Mouse (Mus musculus) lung, embryonic 14.5 days (tissue): ENCODE measurements around the gene Xrcc4. TPM values are rescaled to one million over a fixed set of nuclear protein-coding genes. Genes with fewer than 3 reads are reported as not detected.
A peak's percentile ranks its signal among the peaks of the same experiment; 100 is the strongest.

Source experiments
- ATAC-seq: fragments of 200-750 bp; cut with Nextera tagmentation; 2 replicates; pipeline ENCODE4 v1.8.0; 2017; ENCODE audit warnings: mild to moderate bottlenecking, moderate TSS enrichment, moderate library complexity; ENCODE audit not compliant: insufficient read depth
- DNase-seq: peaks from one replicate; pipeline ENCODE4 v3.0.0-alpha.2; 2015
- H3K27ac ChIP-seq: fragments of 300-500 bp; sonication (generic); 2 replicates; pipeline ENCODE4 v1.5.1; 2014; ENCODE audit warnings: low read depth, mild to moderate bottlenecking, moderate library complexity
- H3K27me3 ChIP-seq: fragments of 300-500 bp; sonication (generic); 2 replicates; pipeline ENCODE4 v1.6.1; 2014; ENCODE audit warnings: low read length, control low read depth; ENCODE audit not compliant: insufficient read depth
- H3K36me3 ChIP-seq: fragments of 300-500 bp; sonication (generic); 2 replicates; pipeline ENCODE4 v1.6.1; 2014; ENCODE audit warnings: control low read depth; ENCODE audit not compliant: insufficient read depth
- H3K4me1 ChIP-seq: fragments of 300-500 bp; sonication (generic); 2 replicates; pipeline ENCODE4 v1.6.1; 2014; ENCODE audit warnings: antibody characterized with exemption, control low read depth; ENCODE audit not compliant: insufficient read depth
- H3K4me2 ChIP-seq: fragments of 300-500 bp; sonication (generic); 2 replicates; pipeline ENCODE4 v1.6.1; 2014; ENCODE audit warnings: mild to moderate bottlenecking
- H3K4me3 ChIP-seq: fragments of 300-500 bp; sonication (generic); 2 replicates; pipeline ENCODE4 v1.5.1; 2014; ENCODE audit warnings: low read depth, low read length
- H3K9ac ChIP-seq: fragments of 300-500 bp; sonication (generic); 2 replicates; pipeline ENCODE4 v1.6.1; 2014
- H3K9me3 ChIP-seq: fragments of 300-500 bp; sonication (generic); 2 replicates; pipeline ENCODE4 v1.6.1; 2016; ENCODE audit warnings: low read depth, low read length, control low read depth
- CTCF ChIP-seq: IDR thresholded peaks from 2 replicates; pipeline ENCODE4 v1.5.1; 2016; ENCODE audit warnings: antibody characterized with exemption, low read depth
- WGBS: fragments of 180-500 bp; shearing (Covaris S2); extraction: QIAGEN DNeasy Blood & Tissue Kit; methylation state at CpG from one replicate; pipeline ENCODE4 v1.1.7; 2014; 5-methylcytosine and 5-hydroxymethylcytosine counted together
- polyA plus RNA-seq: library from polyadenylated mRNA; unstranded; fragments of >200 nt; fragmentation: Nextera tagmentation; extraction: Ambion mirVana; gene quantifications from 2 replicates; pipeline ENCODE4 v1.2.1, GENCODE M21; 2014

Xrcc4 gene
- polyA plus RNA-seq, 1 experiment from 2014 or later: 10.5 TPM

DNA sequence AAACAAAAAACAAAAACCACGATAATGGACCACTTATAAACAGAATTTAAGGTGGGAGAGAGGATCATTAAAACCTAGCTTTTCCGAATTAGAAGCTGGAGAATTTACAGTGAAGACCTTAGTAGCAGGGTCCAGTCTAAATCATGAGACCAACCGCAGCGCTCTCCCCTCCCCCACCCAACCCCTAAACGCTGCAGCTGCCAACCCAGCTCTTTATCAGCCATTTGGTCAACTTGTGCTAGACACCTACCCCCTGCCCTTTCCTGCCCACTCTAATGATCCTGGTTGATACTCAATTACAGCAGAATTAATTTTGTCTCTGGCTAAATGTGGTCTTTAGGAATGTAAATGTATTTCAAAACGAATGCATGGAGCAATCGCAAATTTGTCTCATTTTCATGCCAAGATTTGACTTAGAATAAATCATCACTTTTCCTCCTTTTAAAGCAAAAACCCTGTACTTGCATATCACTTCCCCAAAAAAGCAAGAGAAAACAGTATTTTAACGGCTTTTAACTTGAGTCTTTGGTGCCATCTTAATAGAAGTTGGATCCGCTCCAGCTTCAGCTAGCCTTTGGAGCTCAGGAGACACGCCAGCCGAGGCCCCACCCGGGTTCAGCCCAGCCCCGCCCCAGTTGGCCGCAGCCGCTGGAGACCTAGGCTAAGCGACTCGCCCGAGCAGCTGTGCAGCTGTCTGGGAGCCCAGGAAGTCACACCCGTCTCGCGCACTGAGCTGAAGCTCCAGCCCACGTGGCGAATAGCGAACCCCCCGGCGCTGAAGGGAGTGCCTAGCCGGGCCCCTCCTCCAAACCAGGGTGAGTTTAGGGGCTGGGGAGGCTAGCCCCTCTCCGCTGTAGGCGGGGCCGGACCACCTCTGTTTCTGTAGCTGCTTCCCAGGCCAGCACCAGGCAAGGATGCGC is 350.4 kb downstream of the Xrcc4 start:
- H3K4me2 ChIP-seq: peak overlapping the region; percentile 69
- H3K9me3 ChIP-seq: no peaks in the 10 kb centered on the region
- peak overlapping the region; percentile 68 for H3K4me3 ChIP-seq
- peaks cover 12% of the 10 kb centered on the region for H3K4me1 ChIP-seq
- no peaks in the 10 kb centered on the region for H3K27me3 ChIP-seq
- DNase-seq: peak; percentile 94
- peak; percentile 85 for ATAC-seq
- 0 out of 2 replicates have a peak, but pooled peaks cover 4% of the 10 kb centered on the region for H3K36me3 ChIP-seq
- TF ChIP-seq CTCF: no peak
- WGBS: under 1% methylated on average over 31 of the region's 31 CpGs
- peak overlapping the region; percentile 96 for H3K27ac ChIP-seq
- peak overlapping the region; percentile 67 for H3K9ac ChIP-seq

DNA sequence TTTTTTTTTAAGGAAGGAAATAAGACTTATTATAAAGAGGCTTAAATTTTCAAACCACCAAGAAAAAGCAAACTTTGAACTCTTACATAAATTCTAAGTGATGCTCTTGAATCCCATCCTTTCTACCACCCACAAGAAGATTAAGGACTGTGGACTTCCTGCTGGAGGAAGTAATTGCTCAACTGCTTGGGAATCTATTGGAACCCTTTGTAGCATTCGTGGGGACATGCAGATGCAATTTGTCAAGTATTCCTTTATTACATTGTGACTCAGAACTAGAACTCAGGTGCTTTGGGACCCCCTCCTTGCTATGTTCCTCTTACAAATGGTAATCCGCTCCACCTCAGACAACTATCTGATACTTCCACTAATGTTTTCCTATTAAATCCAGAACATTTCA is 351.1 kb downstream of the Xrcc4 start:
- Histone ChIP-seq H3K4me3 (peak overlapping the region; percentile 68; the same call in 1 of the 2 replicates), H3K36me3 (0 out of 2 replicates have a peak, but pooled peaks cover 4% of the 10 kb centered on the region), H3K9me3 (no peaks in the 10 kb centered on the region), H3K4me2 (peak overlapping the region; percentile 69), H3K4me1 (peaks cover 12% of the 10 kb centered on the region), H3K27me3 (no peaks in the 10 kb centered on the region), H3K9ac (no peak overlapping the region), H3K27ac (peak overlapping the region; percentile 96)
- peak; percentile 24 for DNase-seq
- no peak for TF ChIP-seq CTCF
- WGBS: 39% methylated on average over 2 of the region's 2 CpGs
- no peak for ATAC-seq

DNA sequence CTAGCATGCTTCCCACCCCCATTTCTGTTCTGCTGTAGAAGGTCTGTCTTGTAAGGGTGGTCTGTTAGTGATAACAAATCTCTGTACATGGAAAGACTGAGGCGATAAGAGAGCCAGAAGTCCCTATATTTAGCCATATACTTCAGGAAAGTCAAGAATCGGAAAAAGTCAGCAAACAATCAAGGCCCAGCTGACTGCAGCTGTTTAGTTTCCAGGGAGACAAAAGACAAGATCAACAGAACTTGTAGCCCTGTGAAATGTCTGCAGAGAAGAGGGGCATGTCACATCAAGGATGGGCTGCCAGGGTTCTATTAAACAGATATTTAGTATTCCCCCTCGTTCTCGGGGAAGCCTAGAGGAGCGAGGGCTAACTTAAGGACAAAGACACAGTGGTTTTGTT is 354.3 kb downstream of the Xrcc4 start:
- no peak for TF ChIP-seq CTCF
- WGBS: 21% methylated on average over 5 of the region's 5 CpGs
- 0 out of 2 replicates have a peak overlapping the region, but pooled peaks have one; percentile 38 for H3K27ac ChIP-seq
- DNase-seq (peak; percentile 61), ATAC-seq (no peak)
- H3K9ac ChIP-seq: no peak overlapping the region
- H3K9me3 ChIP-seq: no peaks in the 10 kb centered on the region
- H3K36me3 ChIP-seq: 0 out of 2 replicates have a peak, but pooled peaks cover 4% of the 10 kb centered on the region
- H3K4me3 ChIP-seq: no peak overlapping the region
- H3K27me3 ChIP-seq: no peaks in the 10 kb centered on the region
- H3K4me2 ChIP-seq: no peak overlapping the region
- H3K4me1 ChIP-seq: peaks cover 12% of the 10 kb centered on the region

DNA sequence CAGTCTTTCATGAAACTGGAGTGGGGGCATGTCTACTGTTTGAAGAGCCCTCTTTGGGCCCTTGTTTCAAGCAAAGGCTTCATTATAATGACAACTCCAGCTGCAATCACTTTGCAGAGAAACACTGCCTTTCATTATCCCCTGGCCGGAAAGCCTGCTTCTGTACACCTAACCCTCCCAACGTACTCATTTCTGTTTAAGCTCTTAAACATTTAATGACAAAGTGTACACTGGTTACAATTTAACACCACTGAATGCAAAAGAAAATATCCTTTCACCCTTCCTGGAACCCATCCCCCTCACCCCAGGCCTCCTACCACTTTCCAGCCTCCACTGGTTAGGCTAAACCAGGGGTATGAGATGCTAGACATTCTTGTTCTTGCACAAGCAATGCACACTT is 362.9 kb downstream of the Xrcc4 start:
- Histone ChIP-seq H3K36me3 (peaks cover 46% of the 10 kb centered on the region), H3K27me3 (no peaks in the 10 kb centered on the region), H3K4me1 (no peaks in the 10 kb centered on the region), H3K9me3 (no peaks in the 10 kb centered on the region), H3K27ac (no peak overlapping the region), H3K9ac (no peak overlapping the region), H3K4me3 (no peak overlapping the region), H3K4me2 (no peak overlapping the region)
- WGBS: 56% methylated on average over 2 of the region's 2 CpGs
- peak; percentile 44; the same call in 1 of the 2 replicates for ATAC-seq
- TF ChIP-seq CTCF: no peak
- no peak for DNase-seq

Other genes with a start within 250 kb of the Xrcc4 start
- gene Tmem167, start 485 bp downstream of the Xrcc4 start, polyA plus RNA-seq: 75.1 and 77.4 TPM in 2 replicates